Mouse (Mus musculus): ENCODE measurements around the gene Camta1. TPM values are rescaled to one million over a fixed set of nuclear protein-coding genes. Genes with fewer than 3 reads are reported as not detected.

Camta1 gene
- polyA plus RNA-seq, 1 experiment, result 1.8 TPM

GRCm38 (mm10) chr4:151172526-151172925, 689.1 kb downstream of the Camta1 start:
- H3K27me3 ChIP-seq (ENCODE audit: control insufficient read depth), result no peaks in the 10 kb centered on the region
- no peak overlapping the region for H3K4me3 ChIP-seq (replicated peaks)
- no peaks in the 10 kb centered on the region for H3K4me1 ChIP-seq (ENCODE audit: control insufficient read depth)
- no peaks in the 10 kb centered on the region for H3K9me3 ChIP-seq (ENCODE audit: control insufficient read depth, low read length)
- no peak for TF ChIP-seq TAL1 (IDR thresholded peaks at IDR 0.05; ENCODE audit: low read length)
- no peak for TF ChIP-seq GATA1 (IDR thresholded peaks at IDR 0.05; ENCODE audit: low read length)
- no peaks in the 10 kb centered on the region for H3K36me3 ChIP-seq (ENCODE audit: control insufficient read depth)

DNA sequence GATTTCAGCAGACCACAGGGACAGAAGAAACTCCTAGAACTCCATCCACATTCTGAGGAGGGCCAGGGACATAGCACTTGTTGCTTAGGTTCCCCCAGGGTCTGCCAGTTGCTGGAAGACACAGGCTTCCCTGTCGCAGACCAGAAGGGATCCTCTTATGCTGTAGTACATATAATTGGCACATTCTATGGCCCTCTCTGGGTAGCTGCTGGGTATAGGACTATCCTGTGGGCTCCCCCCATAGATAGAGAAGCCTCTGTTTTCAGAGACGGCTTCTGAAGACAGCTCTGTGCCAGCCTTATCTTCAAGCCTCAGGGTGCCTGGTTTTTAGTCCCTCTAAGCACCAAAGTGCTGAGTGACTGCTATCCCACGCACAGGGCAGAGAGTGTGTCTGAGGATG, 690.6 kb downstream of the Camta1 start:
- TF ChIP-seq GATA1 (IDR thresholded peaks at IDR 0.05; ENCODE audit: low read length), result no peak
- no peak for TF ChIP-seq TAL1 (IDR thresholded peaks at IDR 0.05; ENCODE audit: low read length)
- no peaks in the 10 kb centered on the region for H3K36me3 ChIP-seq (ENCODE audit: control insufficient read depth)
- H3K4me1 ChIP-seq (ENCODE audit: control insufficient read depth), result no peaks in the 10 kb centered on the region
- peaks cover 2% of the 10 kb centered on the region; the same call in 1 of the 2 replicates for H3K9me3 ChIP-seq (ENCODE audit: control insufficient read depth, low read length)
- no peak overlapping the region for H3K4me3 ChIP-seq (replicated peaks)
- H3K27me3 ChIP-seq (ENCODE audit: control insufficient read depth), result no peaks in the 10 kb centered on the region

- Histone ChIP-seq H3K9me3 (ENCODE audit: control insufficient read depth, low read length) (peaks cover 6% of the 10 kb centered on the region), H3K27me3 (ENCODE audit: control insufficient read depth) (no peaks in the 10 kb centered on the region; the same call in 1 of the 2 replicates), H3K4me1 (ENCODE audit: control insufficient read depth) (no peaks in the 10 kb centered on the region), H3K36me3 (ENCODE audit: control insufficient read depth) (no peaks in the 10 kb centered on the region), H3K4me3 (replicated peaks) (no peak overlapping the region)
- TF ChIP-seq GATA1 (IDR thresholded peaks at IDR 0.05; ENCODE audit: low read length), result no peak
These were observed 691.0 kb downstream of the Camta1 start for GRCm38 (mm10) chr4:151170658-151171057.

DNA sequence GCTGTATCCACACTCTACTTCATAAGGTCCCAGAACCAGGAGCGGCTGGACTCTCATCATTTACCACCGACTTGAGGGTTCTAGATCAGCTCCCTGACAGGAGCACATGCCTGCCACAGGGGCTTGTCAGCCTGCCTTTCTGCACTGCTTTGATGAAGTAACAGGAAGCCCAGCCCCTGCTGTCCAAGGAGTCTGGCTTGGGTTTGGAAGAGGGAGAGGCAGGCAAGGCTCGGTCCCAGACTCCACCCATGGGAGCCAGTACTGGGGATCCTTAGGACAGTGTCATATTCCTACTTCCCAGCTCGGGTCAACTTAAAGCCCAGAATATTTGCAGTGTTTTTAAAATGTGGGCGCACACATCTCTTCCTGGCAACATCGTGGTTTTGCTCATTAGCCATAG, 694.7 kb downstream of the Camta1 start:
- Histone ChIP-seq H3K36me3 (ENCODE audit: control insufficient read depth) (no peaks in the 10 kb centered on the region), H3K9me3 (ENCODE audit: control insufficient read depth, low read length) (peaks cover 6% of the 10 kb centered on the region), H3K4me1 (ENCODE audit: control insufficient read depth) (no peaks in the 10 kb centered on the region), H3K27me3 (ENCODE audit: control insufficient read depth) (no peaks in the 10 kb centered on the region; the same call in 1 of the 2 replicates), H3K4me3 (replicated peaks) (no peak overlapping the region)
- TF ChIP-seq TAL1 (IDR thresholded peaks at IDR 0.05; ENCODE audit: low read length) (no peak), GATA1 (IDR thresholded peaks at IDR 0.05; ENCODE audit: low read length) (no peak)

GRCm38 (mm10) chr4:151165539-151165938, 696.1 kb downstream of the Camta1 start:
- H3K36me3 ChIP-seq (ENCODE audit: control insufficient read depth), result no peaks in the 10 kb centered on the region
- no peak for TF ChIP-seq TAL1 (IDR thresholded peaks at IDR 0.05; ENCODE audit: low read length)
- no peak for TF ChIP-seq GATA1 (IDR thresholded peaks at IDR 0.05; ENCODE audit: low read length)
- no peaks in the 10 kb centered on the region; the same call in 1 of the 2 replicates for H3K27me3 ChIP-seq (ENCODE audit: control insufficient read depth)
- H3K4me1 ChIP-seq (ENCODE audit: control insufficient read depth), result no peaks in the 10 kb centered on the region
- no peak overlapping the region for H3K4me3 ChIP-seq (replicated peaks)
- peaks cover 6% of the 10 kb centered on the region for H3K9me3 ChIP-seq (ENCODE audit: control insufficient read depth, low read length)

GRCm38 (mm10) chr4:151164309-151164708, 697.4 kb downstream of the Camta1 start:
- H3K4me1 ChIP-seq (ENCODE audit: control insufficient read depth), result no peaks in the 10 kb centered on the region
- H3K27me3 ChIP-seq (ENCODE audit: control insufficient read depth), result no peaks in the 10 kb centered on the region; the same call in 1 of the 2 replicates
- no peaks in the 10 kb centered on the region for H3K36me3 ChIP-seq (ENCODE audit: control insufficient read depth)
- H3K9me3 ChIP-seq (ENCODE audit: control insufficient read depth, low read length), result peaks cover 6% of the 10 kb centered on the region
- TF ChIP-seq GATA1 (IDR thresholded peaks at IDR 0.05; ENCODE audit: low read length), result no peak
- H3K4me3 ChIP-seq (replicated peaks), result no peak overlapping the region

GRCm38 (mm10) chr4:151161869-151162268, 699.8 kb downstream of the Camta1 start:
- TF ChIP-seq GATA1 (IDR thresholded peaks at IDR 0.05; ENCODE audit: low read length) (no peak), TAL1 (IDR thresholded peaks at IDR 0.05; ENCODE audit: low read length) (no peak)

DNA sequence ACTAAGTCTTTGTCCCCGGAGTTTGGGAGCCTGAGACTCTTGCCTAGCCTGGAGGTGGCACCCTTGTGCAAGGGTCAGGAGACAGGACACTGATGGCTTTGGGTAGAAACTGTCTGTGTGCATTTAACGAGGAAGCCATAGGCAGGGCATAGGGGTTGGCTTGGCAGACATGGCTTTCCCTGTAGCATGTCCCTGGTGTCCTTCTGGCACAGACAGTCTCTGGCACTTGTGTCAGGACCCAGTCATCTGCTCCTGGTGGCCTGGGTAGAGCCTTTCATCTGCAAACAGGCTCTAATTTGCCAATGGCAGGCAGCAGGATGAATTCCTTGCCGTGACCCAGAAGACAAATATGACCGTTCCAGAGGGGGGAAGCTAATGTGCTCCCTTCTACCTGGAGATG, 700.7 kb downstream of the Camta1 start:
- peaks cover 1% of the 10 kb centered on the region for H3K9me3 ChIP-seq (ENCODE audit: control insufficient read depth, low read length)
- H3K4me1 ChIP-seq (ENCODE audit: control insufficient read depth), result no peaks in the 10 kb centered on the region
- no peak overlapping the region for H3K4me3 ChIP-seq (replicated peaks)
- no peaks in the 10 kb centered on the region for H3K36me3 ChIP-seq (ENCODE audit: control insufficient read depth)
- TF ChIP-seq TAL1 (IDR thresholded peaks at IDR 0.05; ENCODE audit: low read length), result no peak
- TF ChIP-seq GATA1 (IDR thresholded peaks at IDR 0.05; ENCODE audit: low read length), result no peak
- no peaks in the 10 kb centered on the region; the same call in 1 of the 2 replicates for H3K27me3 ChIP-seq (ENCODE audit: control insufficient read depth)

More at GRCm38 (mm10) chr4:151161869-151162268, 699.8 kb downstream of the Camta1 start:
- Histone ChIP-seq H3K27me3 (ENCODE audit: control insufficient read depth) (no peaks in the 10 kb centered on the region; the same call in 1 of the 2 replicates), H3K4me3 (replicated peaks) (no peak overlapping the region), H3K36me3 (ENCODE audit: control insufficient read depth) (no peaks in the 10 kb centered on the region), H3K4me1 (ENCODE audit: control insufficient read depth) (no peaks in the 10 kb centered on the region), H3K9me3 (ENCODE audit: control insufficient read depth, low read length) (peaks cover 6% of the 10 kb centered on the region)

DNA sequence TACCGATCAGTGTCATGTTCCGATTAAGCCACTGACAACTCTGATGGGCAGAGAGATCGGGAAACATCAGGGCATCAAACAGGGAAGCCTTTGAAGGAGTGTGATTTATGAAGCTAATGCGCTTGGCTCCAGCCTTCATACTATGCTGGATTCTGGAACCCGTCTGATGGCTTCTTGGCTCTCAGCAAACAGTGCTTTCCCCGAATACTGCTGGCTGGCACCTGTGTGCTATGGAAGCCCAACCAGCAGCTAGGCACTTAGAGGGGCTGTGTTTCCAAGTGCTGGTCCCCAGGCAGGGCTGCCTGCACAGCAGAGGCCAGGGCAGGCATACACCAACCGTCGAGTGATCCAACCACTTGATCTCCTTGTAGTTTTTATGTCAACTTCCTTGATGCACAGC, 701.2 kb downstream of the Camta1 start:
- no peak for TF ChIP-seq TAL1 (IDR thresholded peaks at IDR 0.05; ENCODE audit: low read length)
- no peak for TF ChIP-seq GATA1 (IDR thresholded peaks at IDR 0.05; ENCODE audit: low read length)
- no peak overlapping the region for H3K4me3 ChIP-seq (replicated peaks)

GRCm38 (mm10) chr4:151158250-151158649, 703.4 kb downstream of the Camta1 start:
- no peaks in the 10 kb centered on the region; the same call in 1 of the 2 replicates for H3K27me3 ChIP-seq (ENCODE audit: control insufficient read depth)
- no peaks in the 10 kb centered on the region for H3K36me3 ChIP-seq (ENCODE audit: control insufficient read depth)
- no peak overlapping the region for H3K4me3 ChIP-seq (replicated peaks)
- TF ChIP-seq GATA1 (IDR thresholded peaks at IDR 0.05; ENCODE audit: low read length) (no peak), TAL1 (IDR thresholded peaks at IDR 0.05; ENCODE audit: low read length) (no peak)
- H3K4me1 ChIP-seq (ENCODE audit: control insufficient read depth), result no peaks in the 10 kb centered on the region
- no peaks in the 10 kb centered on the region for H3K9me3 ChIP-seq (ENCODE audit: control insufficient read depth, low read length)

More for the DNA sequence above, 701.2 kb downstream of the Camta1 start:
- Histone ChIP-seq H3K4me1 (ENCODE audit: control insufficient read depth) (no peaks in the 10 kb centered on the region), H3K9me3 (ENCODE audit: control insufficient read depth, low read length) (no peaks in the 10 kb centered on the region), H3K36me3 (ENCODE audit: control insufficient read depth) (no peaks in the 10 kb centered on the region), H3K27me3 (ENCODE audit: control insufficient read depth) (no peaks in the 10 kb centered on the region; the same call in 1 of the 2 replicates)
